Comparison of ENCODE assay signal across 7 mouse cellular contexts in the genomic region with DNA sequence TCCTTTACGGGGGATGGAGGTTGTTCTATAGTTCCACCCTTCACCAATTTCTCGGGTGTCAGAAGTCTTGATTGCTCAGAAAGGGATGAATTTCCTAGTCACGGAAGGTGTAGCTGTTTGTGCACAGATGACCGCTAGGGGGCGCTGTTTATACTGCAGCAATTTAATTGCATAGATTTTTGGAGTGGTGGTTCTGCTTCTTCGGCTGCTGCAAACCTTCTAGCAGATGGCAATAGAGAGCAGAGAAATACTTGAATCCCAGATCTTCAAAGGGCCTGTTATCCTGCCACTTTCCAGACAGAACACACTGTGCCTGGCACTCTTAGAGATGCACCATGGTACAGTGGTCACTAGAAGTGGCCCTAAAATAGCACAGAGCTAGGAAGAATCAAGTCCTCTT. TPM values are rescaled to one million over a fixed set of nuclear protein-coding genes. Genes with fewer than 3 reads are reported as not detected.
DNase-seq lines count a peak whose midpoint lies in the region; ATAC-seq lines count a peak whose summit lies in the region.

No protein-coding gene starts in this region.

- peak; percentile 71 for DNase-seq in ES-CJ7 (ENCODE audit: low read depth, low spot score)
- DNase-seq in adipocyte (ENCODE audit: low spot score), result peak; percentile 83
- DNase-seq in heart, adult 8-10 months (ENCODE audit: low spot score), result peak; percentile 90
- DNase-seq in layer of hippocampus, adult 9-10 months (ENCODE audit: low spot score), result peak; percentile 83
- DNase-seq in lung, postnatal 36 days, result peak; percentile 95
- peak; percentile 55 to 81 for DNase-seq in spleen, adult 18-20 months

- ATAC-seq in common myeloid progenitor, adult 5-6 weeks (replicated peaks; ENCODE audit: low read depth, poor library complexity, severe bottlenecking), result peak; percentile 23; the same call in 1 of the 2 replicates

RNA-seq across cellular contexts. Expression of gene Slc12a3, which starts 14.3 kb away (rescaled TPM):
- total RNA-seq in common myeloid progenitor, adult 5-6 weeks (2017), result 0.49 TPM in 1 of 2 replicates, not detected in the other
- under 1 TPM in 3 of 4 experiments, not detected in 1; 0.09 to 0.47 (median 0.11) TPM for total RNA-seq in heart, adult 8-10 months (2022)

RNA-seq across cellular contexts. Expression of gene Herpud1, which starts 42.9 kb away (rescaled TPM):
- total RNA-seq in common myeloid progenitor, adult 5-6 weeks (2017), result 71.4 and 79.8 TPM in 2 replicates
- 100 to 1,000 TPM; 233 to 419 (median 274) TPM for total RNA-seq in heart, adult 8-10 months (2022)

Comparison
In these comparisons a context has a peak if more than half of its experiments do, and no peak if none do; other contexts are left out.
1. Peak in every context shown above with its lines: DNase-seq and ATAC-seq.